Mouse (Mus musculus) neural tube, embryonic 14.5 days (tissue): ENCODE measurements around the gene Ssbp3. TPM values are rescaled to one million over a fixed set of nuclear protein-coding genes. Genes with fewer than 3 reads are reported as not detected.

Experiments
- ATAC-seq: fragments of 200-750 bp; cut with Nextera tagmentation; 2 replicates; pipeline ENCODE4 v1.8.0; 2017; ENCODE audit warnings: low read depth, mild to moderate bottlenecking, moderate TSS enrichment, moderate library complexity
- H3K27ac ChIP-seq: fragments of 300-500 bp; sonication (generic); 2 replicates; pipeline ENCODE4 v1.5.1; 2014; ENCODE audit warnings: low read depth, mild to moderate bottlenecking, control low read depth, low read length, moderate library complexity, mixed read lengths
- H3K27me3 ChIP-seq: fragments of 300-500 bp; sonication (generic); 2 replicates; pipeline ENCODE4 v1.6.1; 2014; ENCODE audit warnings: low read length; ENCODE audit not compliant: control insufficient read depth, insufficient read depth
- H3K36me3 ChIP-seq: fragments of 300-500 bp; sonication (generic); 2 replicates; pipeline ENCODE4 v1.6.1; 2014; ENCODE audit warnings: low read length, mixed read lengths; ENCODE audit not compliant: control insufficient read depth, insufficient read depth
- H3K4me1 ChIP-seq: fragments of 300-500 bp; sonication (generic); 2 replicates; pipeline ENCODE4 v1.6.1; 2014; ENCODE audit warnings: low read length; ENCODE audit not compliant: control insufficient read depth, insufficient read depth
- H3K4me2 ChIP-seq: fragments of 300-500 bp; sonication (generic); 2 replicates; pipeline ENCODE4 v1.6.1; 2014; ENCODE audit warnings: mild to moderate bottlenecking, low read depth, low read length, control low read depth
- H3K4me3 ChIP-seq: fragments of 300-500 bp; sonication (generic); 2 replicates; pipeline ENCODE4 v1.5.1; 2014; ENCODE audit warnings: low read depth, low read length, control low read depth, mixed read lengths
- H3K9ac ChIP-seq: fragments of 300-500 bp; sonication (generic); replicated peaks from 2 replicates; pipeline ENCODE4 v1.6.1; 2014; ENCODE audit warnings: low read depth, mild to moderate bottlenecking, control low read depth, low read length, mixed read lengths
- H3K9me3 ChIP-seq: fragments of 300-500 bp; sonication (generic); 2 replicates; pipeline ENCODE4 v1.6.1; 2016; ENCODE audit warnings: low read length; ENCODE audit not compliant: control insufficient read depth
- WGBS: fragments of 180-500 bp; shearing (Covaris S2); extraction: QIAGEN DNeasy Blood & Tissue Kit; methylation state at CpG from one replicate; pipeline ENCODE4 v1.1.7; 2014; 5-methylcytosine and 5-hydroxymethylcytosine counted together
- polyA plus RNA-seq: library from polyadenylated mRNA; unstranded; fragments of >200 nt; fragmentation: Nextera tagmentation; extraction: Ambion mirVana; gene quantifications from 2 replicates; pipeline ENCODE4 v1.2.1, GENCODE M21; 2014

Gene Ssbp3
- polyA plus RNA-seq, 1 experiment from 2014 or later = 106 TPM

- Histone ChIP-seq H3K4me1 (no peaks in the 10 kb centered on the region), H3K27ac (no peak overlapping the region), H3K36me3 (peaks cover 27% of the 10 kb centered on the region; the same call in 1 of the 2 replicates), H3K27me3 (no peaks in the 10 kb centered on the region), H3K9me3 (no peaks in the 10 kb centered on the region), H3K9ac (no peak overlapping the region), H3K4me3 (no peak overlapping the region), H3K4me2 (no peak overlapping the region)
- no peak for ATAC-seq
- 92% methylated on average over 6 of the region's 6 CpGs for WGBS
These were observed 148.3 kb downstream of the Ssbp3 start for GRCm38 (mm10) chr4:107058781-107059180.

GRCm38 (mm10) chr4:107061560-107061959 lies 151.1 kb downstream of the Ssbp3 start:
- peaks cover 6% of the 10 kb centered on the region for H3K4me1 ChIP-seq
- no peak for ATAC-seq
- peaks cover 27% of the 10 kb centered on the region; the same call in 1 of the 2 replicates for H3K36me3 ChIP-seq
- no peak overlapping the region for H3K27ac ChIP-seq
- H3K4me2 ChIP-seq = no peak overlapping the region
- H3K4me3 ChIP-seq = no peak overlapping the region
- WGBS = 90% methylated on average over 4 of the region's 4 CpGs
- H3K9me3 ChIP-seq = no peaks in the 10 kb centered on the region
- H3K9ac ChIP-seq = no peak overlapping the region
- H3K27me3 ChIP-seq = no peaks in the 10 kb centered on the region; the same call in 1 of the 2 replicates

- 92% methylated on average over 3 of the region's 3 CpGs for WGBS
- H3K4me3 ChIP-seq = no peak overlapping the region
- no peaks in the 10 kb centered on the region for H3K9me3 ChIP-seq
- H3K4me1 ChIP-seq = peaks cover 12% of the 10 kb centered on the region
- H3K9ac ChIP-seq = no peak overlapping the region
- peaks cover 22% of the 10 kb centered on the region; the same call in 1 of the 2 replicates for H3K36me3 ChIP-seq
- no peak for ATAC-seq
- no peaks in the 10 kb centered on the region; the same call in 1 of the 2 replicates for H3K27me3 ChIP-seq
- H3K27ac ChIP-seq = no peak overlapping the region
- no peak overlapping the region for H3K4me2 ChIP-seq
These were observed 152.7 kb downstream of the Ssbp3 start for GRCm38 (mm10) chr4:107063214-107063613.

- no peaks in the 10 kb centered on the region for H3K9me3 ChIP-seq
- no peak overlapping the region for H3K9ac ChIP-seq
- no peaks in the 10 kb centered on the region; the same call in 1 of the 2 replicates for H3K27me3 ChIP-seq
- no peak overlapping the region for H3K4me3 ChIP-seq
- H3K27ac ChIP-seq = no peak overlapping the region
- no peak overlapping the region for H3K4me2 ChIP-seq
- H3K4me1 ChIP-seq = peaks cover 12% of the 10 kb centered on the region
- peaks cover 15% of the 10 kb centered on the region; the same call in 1 of the 2 replicates for H3K36me3 ChIP-seq
- 92% methylated on average over 5 of the region's 5 CpGs for WGBS
- ATAC-seq = no peak
These were observed 154.0 kb downstream of the Ssbp3 start for GRCm38 (mm10) chr4:107064394-107065098.

GRCm38 (mm10) chr4:107066252-107067124 lies 156.0 kb downstream of the Ssbp3 start, which contains the start of the genes Mrpl37 and Cyb5rl:
Mrpl37 (minus strand) TSS chr4:107066868.
Cyb5rl (plus strand) TSS chr4:107066988.
- H3K4me3 ChIP-seq = peak within 1 kb of the TSS; percentile 77
- peak within 1 kb of the TSS; percentile 83 for H3K9ac ChIP-seq
- peaks cover 9% of the 10 kb centered on the region; the same call in 1 of the 2 replicates for H3K36me3 ChIP-seq
- H3K9me3 ChIP-seq = no peaks in the 10 kb centered on the region
- H3K4me1 ChIP-seq = peaks cover 12% of the 10 kb centered on the region
- ATAC-seq = peak; percentile 99
- WGBS = 1% methylated on average over 60 of the region's 60 CpGs
- peak within 1 kb of the TSS; percentile 34; the same call in 1 of the 2 replicates for H3K27ac ChIP-seq
- peak within 1 kb of the TSS; percentile 94 for H3K4me2 ChIP-seq
- no peaks in the 10 kb centered on the region; the same call in 1 of the 2 replicates for H3K27me3 ChIP-seq

- peak overlapping the region; percentile 44 for H3K9ac ChIP-seq
- WGBS = 2% methylated on average over 33 of the region's 33 CpGs
- no peak overlapping the region for H3K27ac ChIP-seq
- H3K27me3 ChIP-seq = no peaks in the 10 kb centered on the region; the same call in 1 of the 2 replicates
- no peaks in the 10 kb centered on the region for H3K9me3 ChIP-seq
- ATAC-seq = peak; percentile 41
- peak overlapping the region; percentile 77 for H3K4me3 ChIP-seq
- peaks cover 12% of the 10 kb centered on the region for H3K4me1 ChIP-seq
- peaks cover 3% of the 10 kb centered on the region; the same call in 1 of the 2 replicates for H3K36me3 ChIP-seq
- peak overlapping the region; percentile 94 for H3K4me2 ChIP-seq
These were observed 156.8 kb downstream of the Ssbp3 start for GRCm38 (mm10) chr4:107067151-107067840.

GRCm38 (mm10) chr4:107072343-107072742 lies 161.8 kb downstream of the Ssbp3 start:
- Histone ChIP-seq H3K4me1 (peaks cover 3% of the 10 kb centered on the region; the same call in 1 of the 2 replicates), H3K4me3 (no peak overlapping the region), H3K27me3 (no peaks in the 10 kb centered on the region), H3K27ac (no peak overlapping the region), H3K4me2 (no peak overlapping the region), H3K9me3 (no peaks in the 10 kb centered on the region), H3K36me3 (no peaks in the 10 kb centered on the region), H3K9ac (no peak overlapping the region)
- no peak for ATAC-seq
- WGBS = 90% methylated on average over 9 of the region's 9 CpGs

GRCm38 (mm10) chr4:107075456-107075855 lies 165.0 kb downstream of the Ssbp3 start:
- no peaks in the 10 kb centered on the region for H3K4me1 ChIP-seq
- no peaks in the 10 kb centered on the region for H3K36me3 ChIP-seq
- H3K4me3 ChIP-seq = no peak overlapping the region
- 84% methylated on average over 5 of the region's 5 CpGs for WGBS
- no peaks in the 10 kb centered on the region for H3K27me3 ChIP-seq
- H3K27ac ChIP-seq = no peak overlapping the region
- H3K9me3 ChIP-seq = no peaks in the 10 kb centered on the region
- no peak overlapping the region for H3K4me2 ChIP-seq
- no peak for ATAC-seq
- H3K9ac ChIP-seq = no peak overlapping the region
